8 mouse cellular contexts compared by ENCODE assay signal in the genomic region with DNA sequence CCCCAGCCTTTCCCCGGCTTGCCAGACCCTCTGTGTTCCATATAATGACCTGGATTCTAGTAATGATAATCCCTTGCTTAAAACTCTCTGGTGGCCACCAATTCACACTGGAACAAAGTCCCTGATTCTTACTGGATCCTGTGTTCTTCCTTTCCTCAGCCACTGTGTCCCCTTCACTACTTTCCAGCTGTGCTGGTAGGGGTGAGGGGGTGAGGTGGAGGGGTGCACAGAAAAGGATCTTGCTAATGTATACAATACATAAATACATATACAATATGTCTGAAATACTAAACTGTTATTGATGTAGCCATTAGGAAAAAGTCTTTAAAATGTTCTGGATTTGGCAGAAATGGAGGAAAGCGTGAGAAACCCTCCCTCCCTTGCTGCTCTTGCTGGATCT. TPM values are rescaled to one million over a fixed set of nuclear protein-coding genes. Genes with fewer than 3 reads are reported as not detected.
A peak's percentile ranks its signal among the peaks of the same experiment; 100 is the strongest.
DNase-seq lines count a peak whose midpoint lies in the region; ATAC-seq and TF ChIP-seq lines count a peak whose summit lies in the region.

No protein-coding gene starts in this region.

- H3K4me1 ChIP-seq in heart, embryonic 10.5 days: peaks cover 19% of the 10 kb centered on the region; the same call in 1 of the 2 replicates
- peaks cover 8% of the 10 kb centered on the region; the same call in 1 of the 2 replicates for H3K4me1 ChIP-seq in forebrain, embryonic 14.5 days (ENCODE audit: control insufficient read depth, insufficient read depth, low read length)
- peaks cover 20% of the 10 kb centered on the region for H3K4me1 ChIP-seq in liver, embryonic 16.5 days (ENCODE audit: control insufficient read depth, low read depth, low read length)

- H3K27ac ChIP-seq in heart, embryonic 10.5 days: peak overlapping the region; percentile 93; the same call in 1 of the 2 replicates
- H3K27ac ChIP-seq in forebrain, embryonic 14.5 days (ENCODE audit: low read depth, low read length): no peak overlapping the region
- no peak overlapping the region for H3K27ac ChIP-seq in liver, embryonic 16.5 days (ENCODE audit: low read length)

- peaks cover 8% of the 10 kb centered on the region for H3K79me3 ChIP-seq in C2C12 (ENCODE audit: low read depth)

- H3K4me3 ChIP-seq in heart, embryonic 10.5 days: peak overlapping the region; percentile 82
- peak overlapping the region; percentile 75 for H3K4me3 ChIP-seq in C2C12 (ENCODE audit: insufficient read depth, poor library complexity, severe bottlenecking)
- H3K4me3 ChIP-seq in forebrain, embryonic 14.5 days (ENCODE audit: low read depth, low read length): no peak overlapping the region
- peak overlapping the region; percentile 80 for H3K4me3 ChIP-seq in liver, embryonic 16.5 days (ENCODE audit: low read depth, low read length)

- ATAC-seq in forebrain, embryonic 14.5 days: no peak
- no peak for ATAC-seq in liver, embryonic 16.5 days (ENCODE audit: low read depth)

- H3K4me2 ChIP-seq in forebrain, embryonic 14.5 days (ENCODE audit: low read length): peak overlapping the region; percentile 72
- H3K4me2 ChIP-seq in liver, embryonic 16.5 days (ENCODE audit: low read depth, low read length): peak overlapping the region; percentile 89

- no peaks in the 10 kb centered on the region for H3K27me3 ChIP-seq in heart, embryonic 10.5 days (ENCODE audit: insufficient read depth, poor library complexity, severe bottlenecking)
- no peaks in the 10 kb centered on the region for H3K27me3 ChIP-seq in C2C12 (ENCODE audit: control insufficient read depth, insufficient read depth, insufficient read length)
- H3K27me3 ChIP-seq in forebrain, embryonic 14.5 days (replicated peaks; ENCODE audit: control insufficient read depth, insufficient read depth, low read length): no peaks in the 10 kb centered on the region
- no peaks in the 10 kb centered on the region for H3K27me3 ChIP-seq in liver, embryonic 16.5 days (ENCODE audit: control insufficient read depth, insufficient read depth, low read depth, low read length)

- peaks cover 51% of the 10 kb centered on the region for H3K36me3 ChIP-seq in heart, embryonic 10.5 days
- H3K36me3 ChIP-seq in C2C12 (ENCODE audit: control insufficient read depth, insufficient read depth): peaks cover 26% of the 10 kb centered on the region
- H3K36me3 ChIP-seq in forebrain, embryonic 14.5 days (ENCODE audit: control insufficient read depth, insufficient read depth, low read length): peaks cover 28% of the 10 kb centered on the region
- H3K36me3 ChIP-seq in liver, embryonic 16.5 days (ENCODE audit: control insufficient read depth, insufficient read depth): peaks cover 17% of the 10 kb centered on the region

- H3K9me3 ChIP-seq in heart, embryonic 10.5 days: no peaks in the 10 kb centered on the region
- H3K9me3 ChIP-seq in forebrain, embryonic 14.5 days (replicated peaks; ENCODE audit: control insufficient read depth, low read length): peaks cover 6% of the 10 kb centered on the region; the same call in 1 of the 2 replicates
- no peaks in the 10 kb centered on the region for H3K9me3 ChIP-seq in liver, embryonic 16.5 days (replicated peaks; ENCODE audit: control insufficient read depth, low read length)

- H3ac ChIP-seq in C2C12 (ENCODE audit: control insufficient read depth, insufficient read length, low read depth): peak overlapping the region; percentile 19

- no peak for DNase-seq in heart, embryonic 10.5 days (ENCODE audit: low spot score)
- no peak for DNase-seq in heart, postnatal 14 days
- DNase-seq in forebrain, embryonic 14.5 days (ENCODE audit: low spot score): no peak
- no peak for DNase-seq in frontal cortex, postnatal 14 days (ENCODE audit: low spot score in 2 of 2)
- no peak for DNase-seq in cerebellum, adult 18-20 months
- no peak for DNase-seq in frontal cortex, postnatal 10 days (ENCODE audit: low spot score in 2 of 2)

- WGBS in heart, embryonic 10.5 days: 93% methylated on average over 2 of the region's 2 CpGs
- WGBS in forebrain, embryonic 14.5 days: 96% methylated on average over 2 of the region's 2 CpGs
- 88% methylated on average over 2 of the region's 2 CpGs for WGBS in liver, embryonic 16.5 days (ENCODE audit: insufficient replicate concordance)

- TF ChIP-seq CTCF in C2C12 (IDR thresholded peaks at IDR 0.05; ENCODE audit: control insufficient read depth, insufficient read depth, insufficient read length): no peak

- intact Hi-C loops in heart, postnatal 14 days (cut with DNase I): loop anchor here (2.0 kb wide), 2 partner anchors 68 to 128 kb away; a partner anchor contains a TSS

- H3K9ac ChIP-seq in forebrain, embryonic 14.5 days (ENCODE audit: low read length): peak overlapping the region; percentile 70; the same call in 1 of the 2 replicates
- no peak overlapping the region for H3K9ac ChIP-seq in liver, embryonic 16.5 days (ENCODE audit: low read depth, low read length)

- H3K79me2 ChIP-seq in C2C12 (ENCODE audit: control insufficient read depth, insufficient read depth): peaks cover 24% of the 10 kb centered on the region

TF ChIP-seq in C2C12, 6 proteins besides CTCF, POLR2A, EP300 and RAD21:
- no peak for TF ChIP-seq MAX (IDR thresholded peaks at IDR 0.05)
- TF ChIP-seq MYOD1 (IDR thresholded peaks at IDR 0.05; ENCODE audit: control insufficient read depth, insufficient read length, low read depth): no peak
- no peak for TF ChIP-seq USF1 (IDR thresholded peaks at IDR 0.05; ENCODE audit: low read depth)
- no peak for TF ChIP-seq CEBPB (IDR thresholded peaks at IDR 0.05; ENCODE audit: low read depth)
- no peak for TF ChIP-seq FOSL1 (IDR thresholded peaks at IDR 0.05; ENCODE audit: insufficient read depth, low read length, poor library complexity, severe bottlenecking)
- no peak for TF ChIP-seq MYOG (IDR thresholded peaks at IDR 0.05; ENCODE audit: control insufficient read depth, extremely low read depth, insufficient read length)

RNA-seq across cellular contexts. Expression of a gene that starts 1.3 kb away (rescaled TPM):
- polyA plus RNA-seq in heart, embryonic 10.5 days (2016; fragmentation: Nextera tagmentation; extraction: Ambion mirVana): 21.9 and 22.0 TPM in 2 replicates
- 10 to 100 TPM; 10.9 to 11.9 TPM for total RNA-seq in heart, postnatal 14 days (2021)
- polyA plus RNA-seq in C2C12 (2012; fragmentation: generic; extraction: Trizol): 27.1 TPM
- polyA plus RNA-seq in forebrain, embryonic 14.5 days (2014; fragmentation: Nextera tagmentation; extraction: Ambion mirVana): 22.7 and 30.7 TPM in 2 replicates
- 8.4 and 10.1 TPM in 2 replicates for polyA plus RNA-seq in liver, embryonic 16.5 days (2015; fragmentation: Nextera tagmentation; extraction: Ambion mirVana)

RNA-seq across cellular contexts. Expression of a gene that starts 30.0 kb away (rescaled TPM):
- polyA plus RNA-seq in heart, embryonic 10.5 days (2016; fragmentation: Nextera tagmentation; extraction: Ambion mirVana): 25.8 and 35.5 TPM in 2 replicates
- total RNA-seq in heart, postnatal 14 days (2021): 10 to 100 TPM in 1 of 2 experiments, 1 to 10 TPM in 1; 9.9 to 10.3 TPM
- polyA plus RNA-seq in C2C12 (2012; fragmentation: generic; extraction: Trizol): 19.1 TPM
- 5.9 and 8.0 TPM in 2 replicates for polyA plus RNA-seq in forebrain, embryonic 14.5 days (2014; fragmentation: Nextera tagmentation; extraction: Ambion mirVana)
- 9.1 and 10.3 TPM in 2 replicates for polyA plus RNA-seq in liver, embryonic 16.5 days (2015; fragmentation: Nextera tagmentation; extraction: Ambion mirVana)
